Mouse (Mus musculus): ENCODE results near the gene Irgc1.

- no peak for TF ChIP-seq EP300 (IDR thresholded peaks at IDR 0.05; ENCODE audit: low read depth in 1 of 2, low read length in 2 of 2)
- TF ChIP-seq POLR2A (IDR thresholded peaks at IDR 0.05; ENCODE audit: control insufficient read depth in 1 of 2, insufficient read depth in 1 of 2, low read depth in 1 of 2, low read length in 2 of 2, poor library complexity in 1 of 2) = no peak
- TF ChIP-seq GATA1 (IDR thresholded peaks at IDR 0.05; ENCODE audit: low read depth, low read length) = no peak
Measured at GRCm38 (mm10) chr7:24389516-24390187, 62.4 kb downstream of the Irgc1 start.

All from MEL (cell line).